Mouse (Mus musculus) frontal cortex, postnatal 10 days (tissue): ENCODE results near the gene Golgb1.

ENCODE experiments used
- DNase-seq, 2 experiments: peaks; one replicate each; pipeline ENCODE4 v3.0.0; 2022; ENCODE audit warnings: low spot score in 2 of 2, mixed read lengths in 1 of 2

Golgb1 gene

DNA sequence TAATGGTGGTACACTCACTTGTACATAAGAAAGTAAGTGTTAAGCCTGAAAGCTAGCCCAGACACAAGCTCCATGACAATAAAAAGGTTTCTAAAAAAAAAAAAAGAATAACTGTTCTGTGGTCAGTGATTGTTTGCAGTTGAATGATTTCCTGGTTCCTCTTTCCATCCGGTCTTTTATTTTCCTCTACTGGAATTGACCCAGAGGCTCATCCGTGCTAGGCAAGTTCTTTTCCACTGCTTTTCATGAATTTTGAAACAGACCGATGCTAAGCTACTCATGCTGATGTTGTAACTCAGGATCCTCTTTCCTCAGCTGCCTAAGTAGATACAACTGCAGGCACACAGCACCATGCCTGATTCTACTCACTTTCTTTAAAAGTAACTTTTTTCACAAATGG is 45.5 kb downstream of the Golgb1 start:
- no peak for DNase-seq

DNA sequence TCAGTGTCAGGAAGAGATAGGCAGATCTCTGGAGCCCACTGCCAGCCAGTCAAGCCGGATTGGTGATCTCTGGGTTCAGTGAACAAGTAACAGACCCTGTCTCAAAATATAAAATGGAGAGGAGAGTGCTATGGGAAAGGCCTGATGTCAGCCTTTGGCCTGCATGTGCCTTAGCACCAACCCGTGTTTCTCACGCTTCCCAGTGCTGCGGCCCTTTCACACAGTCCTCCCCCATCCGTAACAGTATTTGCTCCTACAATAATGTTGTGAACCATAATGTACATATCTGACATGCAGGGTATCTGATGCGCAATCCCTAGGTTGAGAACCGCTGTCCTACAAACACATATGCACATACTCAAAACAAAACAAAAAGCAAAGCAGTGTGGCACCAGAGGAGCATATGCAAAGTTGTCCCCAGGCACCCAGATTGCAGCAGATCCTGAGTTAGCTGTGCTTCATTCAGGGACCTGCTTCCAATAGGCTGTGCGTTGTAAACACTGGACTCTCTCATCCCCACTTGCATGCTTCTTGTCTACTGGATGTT is 46.2 kb downstream of the Golgb1 start:
- no peak for DNase-seq

DNA sequence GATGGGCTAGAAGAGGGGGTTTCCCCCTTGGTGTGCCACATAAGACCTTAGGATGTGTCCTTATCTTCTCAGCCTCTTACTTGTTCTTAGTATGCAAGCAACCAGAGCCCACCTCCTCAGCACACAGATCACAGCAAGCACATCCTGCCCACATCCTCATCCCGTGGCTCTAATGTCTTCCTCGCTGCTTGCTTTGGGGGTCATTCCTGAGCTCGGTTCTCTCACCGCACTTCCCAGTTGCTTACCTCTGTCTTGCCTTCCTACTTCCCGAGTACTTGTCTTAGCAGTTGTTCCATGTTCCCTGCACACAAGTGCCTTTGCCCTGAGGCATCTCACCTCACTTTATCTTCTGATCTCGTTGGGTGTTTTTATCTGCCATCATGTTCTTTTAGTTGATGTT is 47.0 kb downstream of the Golgb1 start:
- no peak for DNase-seq

DNA sequence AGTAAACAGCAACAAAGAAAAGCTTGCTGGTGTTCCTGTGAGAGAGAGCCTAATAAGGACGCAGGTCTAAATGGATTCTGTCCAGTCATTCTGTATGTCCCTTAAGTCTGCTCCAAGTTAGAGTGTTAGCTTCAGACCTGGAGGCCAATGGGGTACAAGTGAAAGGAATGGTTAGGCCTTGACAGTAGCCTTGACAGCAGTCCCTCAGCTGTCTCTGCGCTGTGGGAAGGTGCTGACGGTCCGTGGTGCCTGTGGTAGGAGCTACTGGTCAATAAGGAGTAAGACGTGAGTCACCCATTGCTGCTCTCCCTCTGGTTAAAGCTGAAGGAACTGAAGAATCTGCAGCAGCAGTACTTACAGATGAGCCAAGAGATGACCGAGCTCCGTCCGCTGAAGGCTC is 49.4 kb downstream of the Golgb1 start:
- no peak for DNase-seq

DNA sequence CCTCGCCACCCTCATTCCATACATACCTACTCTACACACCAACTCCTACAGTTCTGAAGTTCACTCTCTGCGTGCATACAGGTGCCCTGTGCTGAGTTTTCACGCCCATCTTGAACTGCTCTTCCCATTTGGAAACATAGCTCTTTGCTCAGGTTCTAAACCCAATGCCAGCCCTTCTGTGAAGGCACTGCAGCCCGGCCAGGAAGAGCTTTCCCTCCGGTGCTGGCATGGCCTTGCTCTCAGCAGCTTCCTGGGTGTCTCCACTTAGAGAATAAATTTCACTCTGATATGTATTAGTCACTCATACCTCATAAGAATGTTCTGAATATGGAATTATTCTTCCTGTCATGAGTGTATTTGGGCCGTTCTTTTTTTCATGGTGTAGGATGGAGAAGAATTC is 50.4 kb downstream of the Golgb1 start:
- DNase-seq = no peak

DNA sequence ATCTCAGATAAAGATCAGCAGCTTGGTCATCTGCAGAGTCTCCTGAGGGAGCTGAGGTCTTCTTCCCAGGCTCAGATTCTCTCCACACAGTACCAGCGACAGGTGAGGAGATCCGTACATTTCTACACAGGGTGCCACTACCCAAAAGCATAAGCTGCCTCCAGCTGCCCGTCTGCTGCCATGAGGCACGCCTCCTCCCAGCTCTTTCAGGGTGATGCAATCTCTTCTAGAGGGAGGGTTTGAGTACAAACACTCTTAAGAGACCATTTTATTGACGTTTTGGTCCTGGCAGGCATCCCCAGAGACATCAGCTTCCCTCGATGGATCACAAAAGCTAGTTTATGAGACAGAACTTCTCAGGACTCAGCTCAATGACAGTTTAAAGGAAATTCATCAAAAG is 50.9 kb downstream of the Golgb1 start:
- no peak for DNase-seq

DNA sequence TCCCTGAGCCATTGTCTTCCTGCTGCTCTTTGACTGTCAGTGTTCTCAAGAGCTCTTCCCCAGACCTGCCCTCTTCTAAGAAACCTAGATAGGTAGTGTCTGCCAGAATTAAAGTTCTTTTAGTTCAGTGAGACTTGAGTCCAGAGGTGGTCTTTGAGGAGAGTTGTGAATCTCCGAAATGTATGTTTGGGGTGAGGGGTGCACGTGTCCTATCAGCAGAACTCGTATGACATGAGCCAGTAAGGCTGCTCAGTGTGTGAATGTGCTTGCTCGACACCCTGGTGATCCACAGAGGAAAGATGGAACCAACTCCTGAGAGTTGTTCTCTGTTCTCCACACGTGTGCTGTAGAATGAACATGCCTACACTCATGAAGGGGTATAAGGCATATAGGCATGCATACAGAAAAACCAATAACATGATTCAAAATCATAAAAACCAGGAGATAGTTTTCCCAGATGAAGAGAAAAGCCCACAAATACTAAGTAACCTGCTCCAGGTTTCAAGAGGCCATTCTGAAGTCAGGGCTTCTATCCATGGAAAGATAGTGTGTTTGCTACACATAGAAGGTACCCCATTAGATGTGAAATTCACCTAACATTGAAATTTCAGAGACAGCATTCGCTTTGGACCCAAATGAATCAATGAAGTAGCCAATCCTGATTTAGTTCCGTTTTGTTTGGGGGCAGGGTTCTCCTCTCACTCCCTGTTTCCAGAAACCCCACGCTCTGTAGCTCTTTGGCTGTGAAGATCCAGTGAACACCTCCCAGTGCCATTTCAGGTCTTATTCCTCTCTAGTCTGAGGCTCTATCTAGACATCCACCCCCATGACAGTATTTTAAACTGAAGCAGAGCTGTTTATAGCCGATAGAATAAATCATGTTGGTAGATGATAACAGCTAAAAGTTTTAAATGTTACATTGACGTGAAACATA is 51.8 kb downstream of the Golgb1 start:
- no peak for DNase-seq

DNA sequence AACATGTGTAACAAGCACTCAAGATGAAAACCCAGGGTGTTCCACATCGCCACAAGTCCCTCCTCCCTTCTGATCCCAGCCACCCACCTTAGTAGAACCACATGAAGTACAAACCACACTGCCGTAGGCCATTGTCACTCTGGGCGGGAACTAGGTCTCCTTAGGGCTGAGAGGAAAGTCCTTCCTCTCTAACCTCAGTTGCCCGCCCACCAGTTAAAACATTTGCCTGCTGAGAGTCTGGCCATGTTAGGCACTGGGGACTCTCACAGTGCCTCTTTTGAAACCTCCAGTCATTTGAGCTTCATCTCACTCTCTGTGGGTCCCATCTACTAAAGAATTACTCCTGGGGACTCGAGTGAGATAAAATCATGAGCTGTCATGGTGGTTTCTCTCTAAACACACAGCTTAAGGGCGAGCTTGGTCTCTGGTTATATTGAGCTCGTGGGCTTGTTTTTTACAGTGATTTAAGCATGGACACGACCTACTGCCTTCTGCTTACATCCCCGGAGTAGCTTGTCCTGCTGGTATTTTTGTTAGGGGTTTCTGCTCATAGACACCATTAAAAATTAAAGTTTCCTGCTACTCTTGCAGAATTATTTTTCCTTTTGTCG is 52.7 kb downstream of the Golgb1 start:
- no peak for DNase-seq

DNA sequence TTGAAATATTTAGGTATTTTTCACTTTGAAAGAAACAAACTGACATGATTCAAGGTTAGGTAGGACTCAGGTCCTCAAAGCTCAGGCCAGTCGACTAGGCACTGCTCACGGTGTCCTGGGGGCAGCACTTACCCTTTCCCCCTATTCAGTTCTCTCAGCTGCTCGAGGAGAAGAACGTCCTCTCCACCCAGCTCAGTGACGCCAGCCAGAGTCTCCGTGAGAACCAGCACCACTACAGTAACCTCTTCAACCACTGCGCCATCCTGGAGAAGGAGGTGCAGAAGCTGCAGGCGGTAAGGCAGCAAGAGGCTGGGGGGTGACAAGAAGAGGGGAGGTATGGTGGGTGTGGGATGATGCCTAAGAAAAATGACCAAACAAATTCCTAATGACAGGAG is 53.2 kb downstream of the Golgb1 start:
- DNase-seq = no peak

DNA sequence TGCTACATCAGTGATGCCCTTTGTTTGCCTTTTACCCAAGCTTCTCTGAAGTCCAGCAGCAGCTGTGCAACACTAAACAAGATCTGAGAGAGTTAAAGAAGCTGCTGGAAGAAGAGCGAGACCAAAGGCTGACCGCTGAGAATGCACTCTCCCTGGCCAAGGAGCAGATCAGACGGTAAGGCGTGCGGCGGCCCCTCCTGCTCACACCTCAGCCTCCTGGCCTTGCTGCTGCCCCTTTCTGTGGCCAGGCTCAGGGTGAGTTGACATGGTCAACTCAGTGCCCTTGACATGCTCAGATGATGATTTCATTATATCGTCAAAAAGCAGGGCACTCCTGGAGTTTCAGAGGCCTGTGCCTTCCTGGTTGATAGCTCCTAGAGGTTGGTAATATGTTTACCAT is 54.3 kb downstream of the Golgb1 start:
- DNase-seq = no peak

DNA sequence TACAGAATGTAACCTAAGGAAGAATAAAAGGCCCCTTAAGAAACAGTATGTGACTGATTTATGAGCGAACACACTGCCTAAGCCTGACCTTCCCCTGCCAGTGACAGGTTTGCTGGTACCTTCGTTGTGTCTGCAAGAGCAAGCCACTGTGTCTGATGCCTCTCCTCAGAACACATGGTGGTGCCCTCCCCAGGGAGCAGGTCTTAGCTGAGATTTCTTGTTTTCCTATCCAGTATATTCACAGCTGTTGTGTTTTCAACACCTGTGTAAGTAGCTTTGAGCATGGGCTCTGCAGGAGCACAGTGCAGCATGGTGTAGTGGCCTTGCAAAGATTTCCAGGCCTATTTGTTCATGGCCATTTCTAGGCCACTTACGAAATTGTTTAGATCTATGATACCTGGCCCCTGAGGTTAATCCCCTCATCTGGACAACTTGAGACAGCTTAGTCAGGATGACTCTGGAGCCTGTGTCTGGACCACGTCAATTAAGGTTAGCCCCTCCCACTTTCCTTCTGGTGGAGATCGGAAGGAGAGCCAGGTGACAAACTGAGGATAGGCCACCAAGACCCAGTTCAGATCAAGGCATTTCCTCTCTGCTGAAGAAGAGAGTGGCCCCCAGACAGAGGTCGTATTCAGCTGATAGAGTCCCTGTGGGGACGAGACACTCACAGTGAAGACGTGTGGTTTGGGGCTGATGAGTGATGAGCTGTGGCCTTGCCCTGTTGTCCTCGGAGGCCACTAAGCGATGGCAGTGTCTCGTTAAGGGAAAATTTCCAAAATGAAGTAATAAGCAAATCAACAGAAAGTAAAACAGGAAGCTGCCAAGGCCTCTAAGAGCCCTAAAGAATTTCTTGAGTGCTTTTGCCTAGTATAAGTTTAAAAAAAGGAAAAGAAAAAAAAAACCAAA is 55.5 kb downstream of the Golgb1 start:
- DNase-seq = no peak

DNA sequence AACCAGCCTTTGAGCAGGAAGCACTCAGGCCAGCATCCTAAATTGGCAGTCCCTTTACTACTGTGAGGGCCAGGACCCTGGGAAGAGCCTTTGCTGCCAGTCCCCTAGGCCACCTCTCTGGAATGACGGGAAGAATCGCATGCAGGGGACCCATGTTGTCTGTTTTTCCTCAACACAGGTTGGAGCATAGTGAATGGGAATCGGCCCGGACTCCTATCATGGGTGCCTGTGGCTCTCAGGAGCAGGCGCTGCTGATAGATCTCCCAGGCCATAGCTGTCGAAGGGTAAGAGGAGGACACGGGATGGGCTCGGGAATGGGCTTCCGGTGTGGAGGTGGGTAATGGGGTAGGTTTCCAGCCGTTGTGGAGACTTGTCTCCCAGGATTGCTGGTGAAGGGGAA is 56.4 kb downstream of the Golgb1 start:
- DNase-seq = no peak

DNA sequence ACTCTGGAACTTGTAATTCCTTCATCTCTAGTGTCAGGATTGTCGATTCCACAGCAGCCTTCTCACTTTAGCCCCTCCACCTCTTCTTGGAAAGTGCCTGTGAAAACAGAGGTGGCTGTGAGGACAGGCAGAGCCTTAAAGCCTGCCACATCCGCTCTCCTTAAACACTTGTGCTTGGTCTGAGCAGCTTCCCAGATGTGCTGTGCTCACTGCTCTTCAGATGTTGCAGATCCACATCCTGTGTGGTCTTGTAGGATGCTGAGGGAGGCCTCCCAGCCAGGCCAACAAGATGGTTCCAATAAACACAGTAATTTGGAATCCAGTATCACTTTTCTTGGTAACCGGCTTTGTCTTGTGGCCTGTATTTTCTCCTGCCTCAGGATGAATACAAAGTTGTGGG is 57.0 kb downstream of the Golgb1 start:
- no peak for DNase-seq

DNA sequence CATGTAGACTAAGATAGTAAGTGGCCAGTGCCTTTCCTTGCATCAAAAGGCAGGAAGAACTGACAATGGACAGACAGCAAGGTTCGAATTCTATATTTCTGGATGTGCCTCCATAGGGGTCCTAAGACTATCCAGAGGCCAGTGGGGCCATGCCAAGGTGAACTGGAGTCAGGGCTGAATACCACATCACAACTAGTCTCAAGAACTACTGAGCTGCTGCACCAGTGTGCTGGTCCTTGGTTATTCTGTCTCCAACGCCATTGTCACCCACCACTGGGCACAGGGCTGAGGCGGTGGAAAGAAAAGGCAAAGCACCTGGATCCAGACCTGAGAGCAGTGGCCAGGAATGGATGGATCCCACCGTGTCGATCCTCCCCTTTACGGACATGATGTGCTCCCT is 57.6 kb downstream of the Golgb1 start:
- DNase-seq = no peak

DNA sequence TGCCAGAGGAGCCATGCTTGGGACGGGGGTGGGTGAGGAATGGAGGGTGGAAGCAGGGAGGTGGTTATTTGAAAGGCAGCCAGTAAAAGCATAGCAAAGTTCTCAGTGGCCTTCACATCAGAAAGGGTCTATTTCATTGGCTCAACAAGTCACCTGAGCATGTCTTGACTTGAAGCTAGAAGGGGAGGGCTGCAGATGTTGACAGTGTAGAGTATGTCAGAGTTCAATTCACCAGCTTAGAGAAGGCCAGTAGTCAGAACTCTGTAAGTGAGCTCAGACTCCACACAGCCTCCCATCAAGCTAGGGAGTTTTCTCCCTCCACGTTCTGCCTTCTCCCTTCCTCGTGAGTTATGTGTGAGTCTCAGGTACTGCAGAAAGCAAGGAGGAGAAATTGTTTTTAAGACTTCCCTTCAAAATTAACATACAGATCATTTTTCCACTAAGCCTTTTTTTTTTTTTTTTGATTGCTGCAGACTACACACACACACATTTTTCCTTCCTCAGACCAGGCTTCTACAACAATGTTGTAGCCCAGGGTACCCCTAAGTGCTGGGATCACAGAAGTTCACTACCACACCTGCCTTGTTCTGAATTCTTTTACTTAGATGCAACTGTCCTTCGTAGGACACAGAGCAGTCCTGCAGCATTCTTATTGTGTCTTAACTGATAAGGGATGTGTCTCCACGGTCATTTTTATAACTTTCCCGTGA is 59.3 kb downstream of the Golgb1 start:
- DNase-seq = no peak

DNA sequence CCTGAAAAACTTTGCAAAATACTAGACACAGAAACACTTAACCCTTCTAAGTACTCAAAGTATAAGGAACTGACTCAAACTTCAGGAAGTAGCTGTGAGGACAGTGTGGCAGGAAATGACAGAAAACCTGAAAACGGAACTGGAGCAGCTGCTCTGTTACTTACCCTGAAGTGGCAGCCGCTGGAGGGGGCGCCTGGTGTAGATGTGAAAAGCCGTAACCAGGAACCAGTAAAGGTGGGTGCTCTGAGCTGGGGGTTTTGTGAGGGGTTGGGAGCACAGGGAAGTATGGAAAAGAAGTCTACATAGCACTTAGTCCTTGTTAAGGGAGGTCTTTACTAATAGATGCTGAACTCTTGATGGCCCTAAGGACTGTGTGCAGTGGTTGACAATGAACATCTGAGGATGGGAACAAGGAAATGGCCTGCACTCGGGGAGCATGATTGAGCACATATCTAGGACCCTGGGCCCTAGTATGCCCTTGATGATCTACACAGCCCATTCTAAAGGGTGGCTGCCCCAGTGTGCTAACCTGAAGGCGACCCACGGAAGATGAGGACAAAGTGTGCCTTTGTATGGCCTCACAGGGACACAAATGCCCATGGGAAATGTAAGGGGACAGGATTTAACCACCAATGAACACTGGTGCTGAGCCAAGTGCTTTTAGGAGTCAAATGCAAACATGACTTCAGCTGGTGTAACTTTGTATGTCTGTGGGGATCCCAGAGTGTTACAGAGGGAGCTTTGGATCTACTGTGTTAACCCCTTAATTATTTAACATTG is 60.1 kb downstream of the Golgb1 start, which contains the start of gene Hcls1:
Gene Hcls1 (plus strand): TSS at position 143 of the 780 bp plus-strand sequence.
- no peak for DNase-seq

DNA sequence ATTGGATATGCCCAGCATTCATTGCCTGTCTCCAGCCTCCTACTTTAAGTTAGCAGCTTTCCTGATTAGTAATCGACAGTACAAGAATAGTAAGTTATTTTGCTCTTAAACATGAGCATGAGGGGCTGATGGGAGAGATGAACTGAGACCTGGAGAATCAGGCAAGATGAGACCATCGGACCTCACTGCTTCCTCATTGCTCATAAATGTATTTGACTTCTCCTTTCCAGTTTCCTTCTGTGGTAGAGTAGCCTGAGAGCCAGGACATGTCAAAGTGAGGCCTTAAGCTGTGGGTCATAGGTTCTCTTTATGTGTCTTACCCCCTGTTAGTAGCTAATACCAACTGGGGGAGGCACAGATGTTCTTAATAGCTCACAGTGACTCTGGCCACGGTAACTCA is 60.9 kb downstream of the Golgb1 start:
- DNase-seq = no peak

DNA sequence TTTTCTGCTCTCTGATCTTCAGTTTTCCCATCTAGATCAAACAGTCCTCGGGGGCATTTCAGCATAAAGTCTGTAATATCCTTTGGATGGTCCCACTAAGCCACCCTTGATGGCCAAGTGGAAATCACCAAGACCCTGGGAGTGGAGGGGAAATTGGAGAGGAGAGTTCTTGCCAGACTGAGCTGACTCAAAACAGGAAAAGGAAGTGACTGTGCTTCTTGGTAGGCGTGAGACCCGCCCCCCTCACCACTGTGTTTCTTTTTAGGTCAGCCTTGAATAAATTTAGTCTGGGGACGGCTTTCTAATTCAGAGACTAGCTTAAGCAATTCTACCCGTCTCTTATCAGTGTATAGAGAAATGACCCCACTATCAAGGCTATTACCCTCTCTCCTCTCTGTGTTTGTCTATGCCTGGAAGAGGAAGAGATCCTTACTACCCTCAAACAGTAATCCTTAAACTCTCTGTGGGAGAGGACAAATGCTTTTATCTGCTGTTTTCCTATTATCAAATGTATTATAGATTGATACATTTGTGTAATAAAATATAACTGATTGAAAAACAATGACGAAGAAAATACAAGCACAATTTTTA is 66.3 kb downstream of the Golgb1 start:
- no peak for DNase-seq

DNA sequence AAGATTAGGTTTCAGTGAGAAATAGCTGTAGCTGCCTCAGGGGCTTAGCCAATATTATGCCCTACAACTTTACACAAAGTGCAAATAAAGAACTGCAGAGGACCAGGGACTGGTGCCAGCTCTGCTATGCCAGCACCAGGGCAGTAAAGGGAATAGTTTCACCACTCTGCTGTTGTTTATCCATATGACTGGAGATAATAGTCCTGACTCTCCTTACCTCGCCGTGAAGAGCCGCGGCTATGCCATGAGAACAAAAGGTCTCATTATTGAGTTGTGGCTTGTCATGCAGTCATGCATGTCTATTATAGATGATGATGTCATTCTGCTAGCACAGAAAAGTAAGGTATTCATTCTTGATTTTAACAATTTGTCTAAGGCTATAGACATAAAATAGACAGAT is 67.0 kb downstream of the Golgb1 start:
- DNase-seq = no peak

DNA sequence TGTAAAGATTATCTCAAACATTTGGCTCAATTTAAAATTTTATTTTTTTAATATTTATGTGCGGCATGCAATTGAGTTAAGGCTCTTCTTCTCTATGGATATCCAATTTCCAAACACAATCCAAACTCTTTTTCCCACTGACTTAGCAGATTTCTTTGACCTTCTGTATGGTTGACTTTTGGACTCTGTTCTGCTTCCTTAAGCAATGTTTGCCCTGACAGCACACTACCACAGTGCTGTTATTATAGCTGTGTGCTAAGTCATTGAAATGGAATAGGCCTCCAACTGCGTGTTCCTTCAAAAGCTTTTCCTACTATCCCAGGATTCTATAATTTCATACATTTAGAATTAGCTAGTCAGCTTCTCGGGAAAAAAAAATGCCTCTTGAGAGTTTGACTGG is 68.7 kb downstream of the Golgb1 start:
- no peak for DNase-seq
